Mouse (Mus musculus) heart, embryonic 13.5 days (tissue): ENCODE measurements around the gene Lyl1. TPM values are rescaled to one million over a fixed set of nuclear protein-coding genes. Genes with fewer than 3 reads are reported as not detected.

ENCODE experiments used
- ATAC-seq: fragments of 200-750 bp; cut with Nextera tagmentation; 2 replicates; pipeline ENCODE4 v1.8.0; 2017; ENCODE audit warnings: moderate TSS enrichment; ENCODE audit not compliant: insufficient number of reproducible peaks, low FRiP score, low TSS enrichment; ENCODE audit errors: extremely low read depth
- H3K27ac ChIP-seq: fragments of 300-500 bp; sonication (generic); replicated peaks from 2 replicates; pipeline ENCODE4 v1.5.1; 2015; ENCODE audit warnings: moderate library complexity, mild to moderate bottlenecking, inconsistent platforms
- H3K27me3 ChIP-seq: fragments of 300-500 bp; sonication (generic); replicated peaks from 2 replicates; pipeline ENCODE4 v1.6.1; 2015; ENCODE audit warnings: mild to moderate bottlenecking, inconsistent platforms
- H3K36me3 ChIP-seq: fragments of 300-500 bp; sonication (generic); 2 replicates; pipeline ENCODE4 v1.6.1; 2015; ENCODE audit warnings: mild to moderate bottlenecking, inconsistent platforms
- H3K4me1 ChIP-seq: fragments of 300-500 bp; sonication (generic); 2 replicates; pipeline ENCODE4 v1.6.1; 2015; ENCODE audit warnings: inconsistent platforms
- H3K4me2 ChIP-seq: fragments of 300-500 bp; sonication (generic); 2 replicates; pipeline ENCODE4 v1.6.1; 2015; ENCODE audit warnings: inconsistent platforms, mild to moderate bottlenecking, moderate library complexity
- H3K4me3 ChIP-seq: fragments of 300-500 bp; sonication (generic); 2 replicates; pipeline ENCODE4 v1.5.1; 2015; ENCODE audit warnings: moderate library complexity, mild to moderate bottlenecking, inconsistent platforms
- H3K9ac ChIP-seq: fragments of 300-500 bp; sonication (generic); 2 replicates; pipeline ENCODE4 v1.6.1; 2015; ENCODE audit warnings: inconsistent platforms, mild to moderate bottlenecking, moderate library complexity
- H3K9me3 ChIP-seq: fragments of 300-500 bp; sonication (generic); 2 replicates; pipeline ENCODE4 v1.6.1; 2016; ENCODE audit warnings: inconsistent platforms
- WGBS: fragments of 180-500 bp; shearing (Covaris S2); methylation state at CpG from one replicate; pipeline ENCODE4 v1.1.7; 2015; ENCODE audit warnings: mixed read lengths; 5-methylcytosine and 5-hydroxymethylcytosine counted together
- polyA plus RNA-seq: library from polyadenylated mRNA; unstranded; fragments of >200 nt; fragmentation: Nextera tagmentation; extraction: Ambion mirVana; gene quantifications from 2 replicates; pipeline ENCODE4 v1.2.1, GENCODE M21; 2015

Lyl1 gene
- polyA plus RNA-seq, 1 experiment from 2014 or later: 17.1 TPM

DNA sequence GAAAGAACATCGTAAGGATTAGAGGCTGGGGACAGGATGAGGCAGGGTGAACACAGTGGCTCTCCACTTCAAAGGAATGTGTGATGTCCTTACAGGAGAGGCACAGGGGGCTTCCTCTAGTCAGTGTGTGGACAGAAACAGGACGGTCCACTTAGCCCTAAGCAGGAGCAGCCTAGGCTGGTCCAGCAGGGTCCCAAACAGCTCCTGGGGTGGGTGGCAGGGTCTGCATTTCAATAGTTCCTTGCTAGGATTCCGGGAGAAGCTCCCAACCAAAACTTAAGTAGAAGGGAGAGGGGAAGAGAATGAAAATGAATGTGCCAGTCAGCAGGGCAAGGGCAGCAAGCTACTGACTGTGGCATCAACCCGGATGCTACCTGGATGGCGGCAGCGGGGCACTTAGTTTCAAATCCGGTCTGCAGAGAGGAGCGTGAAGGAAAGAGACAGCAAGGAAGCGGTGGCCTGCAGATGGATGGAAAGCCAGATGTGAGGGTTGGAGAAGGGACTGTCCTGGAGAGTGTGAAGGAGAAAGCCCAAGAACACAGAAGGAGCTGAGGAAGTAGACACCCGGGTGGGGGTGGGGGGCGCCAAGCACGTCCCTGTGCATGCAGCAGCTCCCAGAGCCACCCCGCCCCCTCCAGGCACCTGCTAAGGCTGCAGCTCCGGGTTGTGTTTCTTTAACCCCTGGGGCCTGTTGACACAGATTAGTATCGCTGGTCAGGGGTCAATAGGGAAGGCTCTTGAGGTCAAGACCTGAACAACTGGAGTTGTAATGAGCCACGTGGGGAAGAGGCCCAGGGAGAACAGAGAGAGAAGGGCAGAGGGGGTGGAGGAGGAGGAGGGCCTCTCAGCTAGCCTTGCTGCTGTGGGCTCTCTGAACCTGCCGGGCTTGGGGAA lies 44.0 kb downstream of the Lyl1 start:
- peak overlapping the region; percentile 13 for H3K4me3 ChIP-seq
- H3K27ac ChIP-seq: peak overlapping the region; percentile 95
- H3K9ac ChIP-seq: peak overlapping the region; percentile 80
- H3K9me3 ChIP-seq: no peaks in the 10 kb centered on the region
- H3K4me2 ChIP-seq: peak overlapping the region; percentile 63
- peaks cover 80% of the 10 kb centered on the region for H3K4me1 ChIP-seq
- 12% methylated on average over 17 of the region's 17 CpGs for WGBS
- H3K36me3 ChIP-seq: 0 out of 2 replicates have a peak, but pooled peaks cover 2% of the 10 kb centered on the region
- H3K27me3 ChIP-seq: peaks cover 37% of the 10 kb centered on the region
- no peak for ATAC-seq

DNA sequence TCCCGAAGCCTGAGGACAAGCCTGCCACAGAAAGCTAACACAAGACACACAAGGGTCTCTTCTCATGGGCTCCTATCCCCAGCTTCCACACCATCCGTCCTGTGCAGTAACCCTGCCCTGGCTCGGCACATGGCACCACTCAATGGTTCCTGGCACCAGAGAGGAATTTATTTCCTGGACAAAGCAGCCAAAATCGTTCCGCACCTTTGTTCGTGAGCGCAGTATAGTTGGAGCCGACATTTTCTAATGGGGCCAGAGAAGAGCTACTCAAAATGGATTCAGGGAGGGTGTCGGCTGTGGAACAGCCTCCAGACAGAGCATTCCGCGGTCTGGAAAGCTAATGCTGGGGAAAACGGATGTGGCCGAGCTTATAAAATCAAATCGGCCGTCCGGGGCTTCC lies 48.3 kb downstream of the Lyl1 start:
- peaks cover 43% of the 10 kb centered on the region for H3K27me3 ChIP-seq
- H3K4me1 ChIP-seq: peaks cover 68% of the 10 kb centered on the region
- peaks cover 16% of the 10 kb centered on the region for H3K36me3 ChIP-seq
- no peaks in the 10 kb centered on the region for H3K9me3 ChIP-seq
- no peak for ATAC-seq
- H3K4me3 ChIP-seq: no peak overlapping the region
- 79% methylated on average over 16 of the region's 16 CpGs for whole genome bisulfite sequencing
- 0 out of 2 replicates have a peak overlapping the region, but pooled peaks have one; percentile 45 for H3K9ac ChIP-seq
- peak overlapping the region; percentile 20; the same call in 1 of the 2 replicates for H3K27ac ChIP-seq
- no peak overlapping the region for H3K4me2 ChIP-seq

DNA sequence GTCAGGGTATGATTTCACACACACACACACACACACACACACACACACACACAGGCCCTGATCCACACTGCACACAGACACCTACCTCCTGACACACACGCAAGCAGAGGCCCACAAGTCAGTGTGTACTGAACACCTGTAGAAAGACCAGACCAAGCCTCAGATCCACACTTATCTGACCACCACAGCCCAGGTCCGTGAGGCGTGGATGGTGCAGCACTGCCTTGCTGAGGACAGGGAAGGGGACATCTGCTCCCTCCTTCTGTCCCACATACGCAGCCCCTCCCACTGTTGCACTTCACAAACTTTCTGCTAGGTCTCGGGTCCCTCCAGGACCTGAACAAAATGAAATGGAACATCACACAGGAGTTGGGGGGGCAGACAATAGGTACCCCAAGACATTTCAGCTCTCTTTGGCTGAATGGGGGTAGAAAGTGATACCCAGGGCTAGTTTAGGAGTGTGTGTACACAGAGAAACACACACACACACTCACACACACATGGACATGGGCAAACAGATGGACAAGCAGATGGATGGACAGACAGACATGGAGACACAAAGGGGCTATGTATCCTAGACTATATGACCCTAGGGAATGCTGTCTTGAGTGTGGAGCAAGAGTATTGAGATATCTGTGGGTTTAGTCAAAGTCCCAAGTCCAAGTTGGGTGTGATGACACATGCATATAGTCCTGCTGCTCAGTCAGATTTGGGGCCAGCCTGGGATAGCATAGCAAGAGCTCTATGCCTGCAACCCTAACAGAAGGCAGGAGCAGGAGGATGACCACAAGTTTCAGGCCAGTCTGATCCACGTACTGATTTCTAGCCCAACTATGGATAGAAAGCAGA lies 51.7 kb downstream of the Lyl1 start:
- H3K36me3 ChIP-seq: peaks cover 33% of the 10 kb centered on the region
- no peaks in the 10 kb centered on the region for H3K9me3 ChIP-seq
- no peak overlapping the region for H3K4me3 ChIP-seq
- H3K27ac ChIP-seq: no peak overlapping the region
- ATAC-seq: no peak
- H3K27me3 ChIP-seq: peaks cover 40% of the 10 kb centered on the region
- 82% methylated on average over 6 of the region's 6 CpGs for WGBS
- H3K9ac ChIP-seq: no peak overlapping the region; the same call in 1 of the 2 replicates
- no peak overlapping the region for H3K4me2 ChIP-seq
- H3K4me1 ChIP-seq: peaks cover 45% of the 10 kb centered on the region

Other genes starting within 250 kb of the Lyl1 start
- gene Ier2, start 38.6 kb upstream of the Lyl1 start, polyA plus RNA-seq: 43.0 and 44.8 TPM in 2 replicates
- 47.6 and 51.6 TPM in 2 replicates for gene Trmt1, start 15.2 kb upstream of the Lyl1 start, polyA plus RNA-seq
- 15.1 and 15.7 TPM in 2 replicates for gene Nacc1, start 13.6 kb upstream of the Lyl1 start, polyA plus RNA-seq
- 7.8 and 8.9 TPM in 2 replicates for gene G430095P16Rik, start 21.6 kb downstream of the Lyl1 start, polyA plus RNA-seq
- 10.0 and 11.7 TPM in 2 replicates for gene Nfix, start 98.9 kb downstream of the Lyl1 start, polyA plus RNA-seq
- gene Dand5, start 121.4 kb downstream of the Lyl1 start, polyA plus RNA-seq: 6.3 and 6.6 TPM in 2 replicates
- 50.2 and 52.3 TPM in 2 replicates for gene Gadd45gip1, start 130.1 kb downstream of the Lyl1 start, polyA plus RNA-seq
- 108 and 123 TPM in 2 replicates for gene Rad23a, start 139.2 kb downstream of the Lyl1 start, polyA plus RNA-seq
- gene Calr, start 145.5 kb downstream of the Lyl1 start, polyA plus RNA-seq: 711 and 772 TPM in 2 replicates
- 58.3 and 63.1 TPM in 2 replicates for gene Farsa, start 155.5 kb downstream of the Lyl1 start, polyA plus RNA-seq
- gene Syce2, start 170.7 kb downstream of the Lyl1 start, polyA plus RNA-seq: 37.2 and 38.5 TPM in 2 replicates
- 31.0 and 37.5 TPM in 2 replicates for gene Gcdh, start 192.5 kb downstream of the Lyl1 start, polyA plus RNA-seq
- gene Klf1, start 200.5 kb downstream of the Lyl1 start, polyA plus RNA-seq: 4.9 and 15.6 TPM in 2 replicates
- 5.3 and 5.9 TPM in 2 replicates for gene Dnase2a, start 207.1 kb downstream of the Lyl1 start, polyA plus RNA-seq
- gene Mast1, start 235.9 kb downstream of the Lyl1 start, polyA plus RNA-seq: 0.11 and 0.19 TPM in 2 replicates
- 0.17 and 0.32 TPM in 2 replicates for gene Rtbdn, start 245.5 kb downstream of the Lyl1 start, polyA plus RNA-seq